Mouse (Mus musculus): ENCODE data around the gene Ndufs1.
A peak's percentile ranks its signal among the peaks of the same experiment; 100 is the strongest.
"Not testable (repeated sequence)": the region's sequence is repeated elsewhere in the genome, so short reads cannot be mapped to it uniquely, and the experiment has no call there.

Gene Ndufs1

GRCm38 (mm10) chr1:63182636-63183270 is 6.1 kb upstream of the Ndufs1 start:
- peak; percentile 57 to 72 for DNase-seq

GRCm38 (mm10) chr1:63182212-63182611 is 5.6 kb upstream of the Ndufs1 start:
- peak; percentile 86 to 92 for DNase-seq

- DNase-seq: no peak
Observed at GRCm38 (mm10) chr1:63181480-63181879, 4.8 kb upstream of the Ndufs1 start.

- DNase-seq: peak; percentile 89 to 93
Observed at GRCm38 (mm10) chr1:63181019-63181418, 4.4 kb upstream of the Ndufs1 start.

GRCm38 (mm10) chr1:63180575-63180974 is 3.9 kb upstream of the Ndufs1 start:
- not testable (repeated sequence) for DNase-seq

GRCm38 (mm10) chr1:63180122-63180521 is 3.5 kb upstream of the Ndufs1 start:
- no peak for DNase-seq

GRCm38 (mm10) chr1:63178308-63178707 is 1.7 kb upstream of the Ndufs1 start:
- no peak for DNase-seq

GRCm38 (mm10) chr1:63176259-63176603 is 402 bp downstream of the Ndufs1 start:
- no peak for DNase-seq

GRCm38 (mm10) chr1:63175853-63176252 is 780 bp downstream of the Ndufs1 start:
- DNase-seq: peak in 1 of 2 experiments; percentile 35

GRCm38 (mm10) chr1:63168638-63169037 is 8.0 kb downstream of the Ndufs1 start:
- no peak for DNase-seq

- no peak for DNase-seq
Observed at GRCm38 (mm10) chr1:63140231-63140630, 36.4 kb downstream of the Ndufs1 start.

- DNase-seq: not testable (repeated sequence)
Observed at GRCm38 (mm10) chr1:63138586-63138985, 38.0 kb downstream of the Ndufs1 start.

GRCm38 (mm10) chr1:63137971-63138370 is 38.7 kb downstream of the Ndufs1 start:
- DNase-seq: no peak

GRCm38 (mm10) chr1:63134530-63134929 is 42.1 kb downstream of the Ndufs1 start:
- DNase-seq: no peak

- DNase-seq: no peak
Observed at GRCm38 (mm10) chr1:63131766-63132165, 44.9 kb downstream of the Ndufs1 start.

- no peak for DNase-seq
Observed at GRCm38 (mm10) chr1:63130883-63131282, 45.8 kb downstream of the Ndufs1 start.

GRCm38 (mm10) chr1:63129857-63130690 is 46.6 kb downstream of the Ndufs1 start:
- DNase-seq: no peak

GRCm38 (mm10) chr1:63129273-63129672 is 47.4 kb downstream of the Ndufs1 start:
- no peak for DNase-seq

- no peak for DNase-seq
Observed at GRCm38 (mm10) chr1:63126206-63126605, 50.4 kb downstream of the Ndufs1 start.

GRCm38 (mm10) chr1:63123823-63124450 is 52.7 kb downstream of the Ndufs1 start:
- DNase-seq: no peak

- no peak for DNase-seq
Observed at GRCm38 (mm10) chr1:63122005-63122404, 54.6 kb downstream of the Ndufs1 start.

GRCm38 (mm10) chr1:63120382-63120781 is 56.3 kb downstream of the Ndufs1 start:
- DNase-seq: no peak

- DNase-seq: no peak
Observed at GRCm38 (mm10) chr1:63119675-63120074, 57.0 kb downstream of the Ndufs1 start.

- no peak for DNase-seq
Observed at GRCm38 (mm10) chr1:63115540-63115939, 61.1 kb downstream of the Ndufs1 start.
